Mouse (Mus musculus) G1E (cell line): ENCODE results near the gene 2310057M21Rik. TPM values are rescaled to one million over a fixed set of nuclear protein-coding genes. Genes with fewer than 3 reads are reported as not detected.

Source experiments
- ATAC-seq: 2 replicates; pipeline ENCODE4 v1.8.0; 2016; ENCODE audit warnings: mild to moderate bottlenecking; ENCODE audit not compliant: insufficient number of reproducible peaks, poor library complexity, low FRiP score, severe bottlenecking; ENCODE audit errors: extremely low read depth
- DNase-seq: peaks from one replicate; pipeline ENCODE4 v3.0.0; 2012; ENCODE audit warnings: low spot score
- H3K27me3 ChIP-seq: 2 replicates; pipeline ENCODE4 v1.6.1; 2012; ENCODE audit warnings: mild to moderate bottlenecking, low read length, inconsistent platforms; ENCODE audit not compliant: insufficient read depth
- H3K36me3 ChIP-seq: replicated peaks from 2 replicates; pipeline ENCODE3; 2012; ENCODE audit warnings: mild to moderate bottlenecking, inconsistent platforms
- H3K4me1 ChIP-seq: 2 replicates; pipeline ENCODE4 v1.6.1; 2012; ENCODE audit warnings: low read depth, low read length, inconsistent platforms, mixed read lengths; ENCODE audit not compliant: insufficient read depth
- H3K4me3 ChIP-seq: 2 replicates; pipeline ENCODE4 v1.5.1; 2012; ENCODE audit warnings: low read depth, mild to moderate bottlenecking, inconsistent platforms, low read length, moderate library complexity, mixed read lengths
- H3K9me3 ChIP-seq: replicated peaks from 2 replicates; pipeline ENCODE4 v1.6.1; 2012; ENCODE audit warnings: inconsistent platforms
- CTCF ChIP-seq: IDR thresholded peaks from 2 replicates; pipeline ENCODE4 v1.5.1; 2012; ENCODE audit warnings: low read depth, low read length, inconsistent platforms, mixed read lengths
- GATA1 ChIP-seq: IDR thresholded peaks from 2 replicates; pipeline ENCODE4 v1.6.1; 2012; ENCODE audit warnings: borderline replicate concordance, low read length, inconsistent platforms, mixed read lengths
- GATA2 ChIP-seq: IDR thresholded peaks from 2 replicates; pipeline ENCODE4 v1.6.1; 2012; ENCODE audit warnings: low read depth, low read length, inconsistent platforms, borderline replicate concordance
- POLR2AphosphoS5 ChIP-seq: IDR thresholded peaks from 2 replicates; pipeline ENCODE4 v1.6.1; 2012; ENCODE audit warnings: low read depth, low read length, inconsistent platforms; ENCODE audit not compliant: insufficient replicate concordance
- TAL1 ChIP-seq: conservative IDR thresholded peaks from 2 replicates; pipeline ENCODE4 v1.6.1; 2012; ENCODE audit warnings: low read depth, low read length, inconsistent platforms, mixed read lengths
- polyA plus RNA-seq: library from polyadenylated mRNA; stranded (reverse); fragments of >175 nt; gene quantifications from 2 replicates; pipeline ENCODE4 v1.2.3, GENCODE M21; 2012
- total RNA-seq, 2 experiments: library from RNA; stranded (forward) in 1 of 2; stranded (reverse) in 1 of 2; fragments of 200-1000 nt in 1 of 2; fragments of >200 nt in 1 of 2; fragmentation: Nextera tagmentation in 1 of 2; gene quantifications; 2 replicates each; pipeline ENCODE4 v1.2.3; 2014 to 2017

Gene 2310057M21Rik
- total and polyA plus RNA-seq, 3 experiments, result 15.2 to 17.8 (median 16.0) TPM

GRCm38 (mm10) chr7:131322192-131322591, 40.4 kb downstream of the 2310057M21Rik start, which contains the start of gene Cuzd1:
Cuzd1 (minus strand) TSS chr7:131322292.
- TF ChIP-seq CTCF, result no peak
- TF ChIP-seq POLR2AphosphoS5, result no peak
- TF ChIP-seq GATA2, result no peak
- TF ChIP-seq GATA1, result no peak
- no peak for TF ChIP-seq TAL1
- no peaks in the 10 kb centered on the region for H3K36me3 ChIP-seq
- no peak for ATAC-seq

GRCm38 (mm10) chr7:131318340-131318739, 44.2 kb downstream of the 2310057M21Rik start:
- H3K36me3 ChIP-seq, result no peaks in the 10 kb centered on the region
- no peak overlapping the region for H3K4me3 ChIP-seq
- H3K4me1 ChIP-seq, result no peaks in the 10 kb centered on the region
- H3K9me3 ChIP-seq, result no peaks in the 10 kb centered on the region
- TF ChIP-seq TAL1 (no peak), POLR2AphosphoS5 (no peak), GATA1 (no peak), GATA2 (no peak), CTCF (no peak)
- no peak for DNase-seq
- no peaks in the 10 kb centered on the region for H3K27me3 ChIP-seq
- ATAC-seq, result no peak

More at GRCm38 (mm10) chr7:131322192-131322591, 40.4 kb downstream of the 2310057M21Rik start, which contains the start of gene Cuzd1:
- Histone ChIP-seq H3K4me3 (no peak within 1 kb of the TSS), H3K27me3 (no peaks in the 10 kb centered on the region), H3K9me3 (no peaks in the 10 kb centered on the region), H3K4me1 (no peaks in the 10 kb centered on the region)
- no peak for DNase-seq

DNA sequence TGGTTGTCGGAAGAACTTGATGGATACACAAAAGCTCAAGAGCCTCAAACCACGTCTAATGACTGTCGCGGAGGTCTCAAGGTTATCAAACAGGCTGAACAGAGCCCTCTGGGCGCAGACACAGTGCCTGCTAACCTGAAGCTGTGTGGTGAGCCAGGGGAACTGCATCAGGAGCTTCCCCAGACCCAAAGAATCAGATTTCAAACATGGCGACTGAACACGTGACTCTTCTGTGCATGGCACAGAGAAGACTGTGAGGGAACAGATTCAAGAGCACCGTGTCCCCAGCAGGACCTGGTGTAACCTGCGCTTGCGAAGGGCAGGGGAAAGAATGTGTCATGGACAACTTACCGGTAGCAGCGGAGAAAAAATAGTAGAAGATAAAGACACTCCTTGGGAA, 45.0 kb downstream of the 2310057M21Rik start:
- TF ChIP-seq TAL1 (no peak), GATA1 (no peak), POLR2AphosphoS5 (no peak), CTCF (no peak), GATA2 (no peak)
- Histone ChIP-seq H3K4me3 (no peak overlapping the region), H3K27me3 (no peaks in the 10 kb centered on the region), H3K4me1 (no peaks in the 10 kb centered on the region), H3K36me3 (no peaks in the 10 kb centered on the region), H3K9me3 (no peaks in the 10 kb centered on the region)
- DNase-seq (no peak), ATAC-seq (no peak)

- no peaks in the 10 kb centered on the region for H3K4me1 ChIP-seq
- no peaks in the 10 kb centered on the region for H3K27me3 ChIP-seq
These were observed 48.1 kb downstream of the 2310057M21Rik start for GRCm38 (mm10) chr7:131314493-131314892.

GRCm38 (mm10) chr7:131306733-131307132, 55.8 kb downstream of the 2310057M21Rik start:
- no peak overlapping the region for H3K4me3 ChIP-seq

More at GRCm38 (mm10) chr7:131314493-131314892, 48.1 kb downstream of the 2310057M21Rik start:
- no peaks in the 10 kb centered on the region for H3K9me3 ChIP-seq
- no peak for DNase-seq
- no peaks in the 10 kb centered on the region for H3K36me3 ChIP-seq
- no peak for TF ChIP-seq TAL1
- TF ChIP-seq CTCF, result no peak
- no peak for TF ChIP-seq GATA2
- TF ChIP-seq GATA1, result no peak
- TF ChIP-seq POLR2AphosphoS5, result no peak
- no peak overlapping the region for H3K4me3 ChIP-seq
- ATAC-seq, result no peak

DNA sequence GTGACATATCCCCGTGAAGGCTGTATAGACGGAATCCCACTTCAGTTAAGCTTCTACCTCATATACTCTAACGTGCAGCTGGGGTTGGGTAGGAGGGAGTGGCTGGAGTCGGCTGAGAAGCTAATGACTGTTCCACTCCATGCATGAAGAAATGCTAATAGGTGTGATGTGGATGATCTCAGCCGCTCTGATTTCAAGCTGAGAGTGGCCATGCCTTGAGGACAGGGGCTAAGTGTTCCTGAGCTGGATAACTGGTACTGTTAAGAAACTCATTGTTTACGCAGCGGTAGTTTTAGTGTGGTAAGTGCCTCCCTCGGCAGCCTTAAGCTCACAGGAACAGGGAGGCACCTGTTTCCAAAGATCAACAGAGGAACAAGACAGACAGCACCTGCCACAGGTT, 59.2 kb downstream of the 2310057M21Rik start:
- DNase-seq (no peak), ATAC-seq (no peak)
- Histone ChIP-seq H3K27me3 (no peaks in the 10 kb centered on the region), H3K4me3 (no peak overlapping the region), H3K36me3 (no peaks in the 10 kb centered on the region), H3K4me1 (no peaks in the 10 kb centered on the region), H3K9me3 (peaks cover 20% of the 10 kb centered on the region)
- TF ChIP-seq GATA2 (no peak), TAL1 (no peak), POLR2AphosphoS5 (no peak), CTCF (no peak), GATA1 (no peak)

More at GRCm38 (mm10) chr7:131306733-131307132, 55.8 kb downstream of the 2310057M21Rik start:
- Histone ChIP-seq H3K27me3 (no peaks in the 10 kb centered on the region), H3K36me3 (no peaks in the 10 kb centered on the region), H3K9me3 (peaks cover 12% of the 10 kb centered on the region), H3K4me1 (no peaks in the 10 kb centered on the region)
- no peak for TF ChIP-seq TAL1
- TF ChIP-seq GATA1, result no peak
- TF ChIP-seq CTCF, result no peak
- TF ChIP-seq GATA2, result no peak
- TF ChIP-seq POLR2AphosphoS5, result no peak
- ATAC-seq (no peak), DNase-seq (no peak)

- Histone ChIP-seq H3K4me1 (no peaks in the 10 kb centered on the region), H3K9me3 (peaks cover 17% of the 10 kb centered on the region), H3K27me3 (no peaks in the 10 kb centered on the region), H3K4me3 (no peak overlapping the region), H3K36me3 (no peaks in the 10 kb centered on the region)
- DNase-seq, result no peak
- no peak for ATAC-seq
- no peak for TF ChIP-seq TAL1
- TF ChIP-seq GATA1, result no peak
- TF ChIP-seq GATA2, result no peak
- no peak for TF ChIP-seq CTCF
- no peak for TF ChIP-seq POLR2AphosphoS5
These were observed 65.4 kb downstream of the 2310057M21Rik start for GRCm38 (mm10) chr7:131297151-131297550.

Other genes starting within 250 kb of the 2310057M21Rik start
- gene 4933402N03Rik, start 216.4 kb downstream of the 2310057M21Rik start, total RNA-seq (2014; fragmentation: Nextera tagmentation), result not detected in 2 replicates
- gene 4933402N03Rik, start 216.4 kb downstream of the 2310057M21Rik start, total RNA-seq (2017), result 0.44 TPM in 1 of 2 replicates, not detected in the other
- gene 4933402N03Rik, start 216.4 kb downstream of the 2310057M21Rik start, polyA plus RNA-seq, result not detected in 2 replicates
- not detected in 2 replicates for gene 5430419D17Rik, start 188.4 kb downstream of the 2310057M21Rik start, total RNA-seq (2014; fragmentation: Nextera tagmentation)
- under 0.01 and 0.05 TPM in 2 replicates for gene 5430419D17Rik, start 188.4 kb downstream of the 2310057M21Rik start, total RNA-seq (2017)
- not detected in 2 replicates for gene 5430419D17Rik, start 188.4 kb downstream of the 2310057M21Rik start, polyA plus RNA-seq
- gene Cuzd1, start 40.5 kb downstream of the 2310057M21Rik start, total RNA-seq (2014; fragmentation: Nextera tagmentation), result not detected in 2 replicates
- gene Cuzd1, start 40.5 kb downstream of the 2310057M21Rik start, total RNA-seq (2017), result 0.06 and 0.11 TPM in 2 replicates
- not detected in 2 replicates for gene Cuzd1, start 40.5 kb downstream of the 2310057M21Rik start, polyA plus RNA-seq
- not detected in 2 replicates for gene Fam24b, start 33.2 kb downstream of the 2310057M21Rik start, total RNA-seq (2014; fragmentation: Nextera tagmentation)
- not detected in 2 replicates for gene Fam24b, start 33.2 kb downstream of the 2310057M21Rik start, total RNA-seq (2017)
- gene Fam24b, start 33.2 kb downstream of the 2310057M21Rik start, polyA plus RNA-seq, result not detected in 2 replicates
- not detected in 2 replicates for gene Fam24a, start 28.9 kb downstream of the 2310057M21Rik start, total RNA-seq (2014; fragmentation: Nextera tagmentation)
- gene Fam24a, start 28.9 kb downstream of the 2310057M21Rik start, total RNA-seq (2017), result not detected in 2 replicates
- not detected in 2 replicates for gene Fam24a, start 28.9 kb downstream of the 2310057M21Rik start, polyA plus RNA-seq
- gene Pstk, start 8.4 kb upstream of the 2310057M21Rik start, total RNA-seq (2014; fragmentation: Nextera tagmentation), result 34.9 and 42.7 TPM in 2 replicates
- 33.9 and 35.4 TPM in 2 replicates for gene Pstk, start 8.4 kb upstream of the 2310057M21Rik start, total RNA-seq (2017)
- 36.3 and 44.1 TPM in 2 replicates for gene Pstk, start 8.4 kb upstream of the 2310057M21Rik start, polyA plus RNA-seq
- gene Ikzf5, start 47.8 kb upstream of the 2310057M21Rik start, total RNA-seq (2014; fragmentation: Nextera tagmentation), result 42.9 and 59.1 TPM in 2 replicates
- gene Ikzf5, start 47.8 kb upstream of the 2310057M21Rik start, total RNA-seq (2017), result 20.2 and 24.1 TPM in 2 replicates
- 6.6 and 10.1 TPM in 2 replicates for gene Ikzf5, start 47.8 kb upstream of the 2310057M21Rik start, polyA plus RNA-seq
- 22.5 and 35.5 TPM in 2 replicates for gene Acadsb, start 47.8 kb upstream of the 2310057M21Rik start, total RNA-seq (2014; fragmentation: Nextera tagmentation)
- gene Acadsb, start 47.8 kb upstream of the 2310057M21Rik start, total RNA-seq (2017), result 40.0 and 42.7 TPM in 2 replicates
- 2.6 and 2.7 TPM in 2 replicates for gene Acadsb, start 47.8 kb upstream of the 2310057M21Rik start, polyA plus RNA-seq
- gene Hmx3, start 180.1 kb upstream of the 2310057M21Rik start, total RNA-seq (2014; fragmentation: Nextera tagmentation), result not detected in 2 replicates
- gene Hmx3, start 180.1 kb upstream of the 2310057M21Rik start, total RNA-seq (2017), result not detected in 2 replicates
- not detected in 2 replicates for gene Hmx3, start 180.1 kb upstream of the 2310057M21Rik start, polyA plus RNA-seq
- gene Hmx2, start 186.0 kb upstream of the 2310057M21Rik start, total RNA-seq (2014; fragmentation: Nextera tagmentation), result 0.34 and 1.1 TPM in 2 replicates
- 0.44 and 0.99 TPM in 2 replicates for gene Hmx2, start 186.0 kb upstream of the 2310057M21Rik start, total RNA-seq (2017)
- gene Hmx2, start 186.0 kb upstream of the 2310057M21Rik start, polyA plus RNA-seq, result 3.9 and 4.8 TPM in 2 replicates
- 186 and 191 TPM in 2 replicates for gene Bub3, start 197.5 kb upstream of the 2310057M21Rik start, total RNA-seq (2014; fragmentation: Nextera tagmentation)
- gene Bub3, start 197.5 kb upstream of the 2310057M21Rik start, total RNA-seq (2017), result 131 and 138 TPM in 2 replicates
- gene Bub3, start 197.5 kb upstream of the 2310057M21Rik start, polyA plus RNA-seq, result 49.0 and 57.3 TPM in 2 replicates